Mouse (Mus musculus): ENCODE measurements around the gene Zfp1. TPM values are rescaled to one million over a fixed set of nuclear protein-coding genes. Genes with fewer than 3 reads are reported as not detected.
A peak's percentile ranks its signal among the peaks of the same experiment; 100 is the strongest.

The Zfp1 gene
- polyA plus RNA-seq, 1 experiment = 9.7 TPM

DNA sequence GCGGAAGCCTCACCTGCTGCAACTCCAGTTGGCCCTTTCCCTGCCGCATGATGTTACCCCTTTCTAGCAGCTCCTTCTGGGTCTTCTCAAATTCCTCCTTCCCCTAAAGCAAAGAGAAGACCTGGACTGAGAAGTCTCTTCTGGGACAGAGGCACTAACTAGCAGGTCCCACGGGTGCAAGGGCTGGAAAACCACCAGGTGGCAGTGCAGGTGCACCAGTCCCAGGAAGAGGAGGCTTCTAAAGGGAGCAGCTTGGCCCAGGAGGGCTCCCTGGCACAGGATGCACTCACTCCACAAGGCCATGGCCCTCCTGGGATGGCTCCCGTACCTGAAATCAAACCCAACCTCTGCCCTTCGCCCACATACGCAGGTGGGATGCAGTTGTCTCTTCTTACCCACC, 69.4 kb downstream of the Zfp1 start:
- Histone ChIP-seq H3K4me1 (ENCODE audit: control insufficient read depth, insufficient read depth, low read length) (no peaks in the 10 kb centered on the region), H3K4me3 (replicated peaks; ENCODE audit: control insufficient read depth, low read depth, low read length) (no peak overlapping the region), H3K27ac (ENCODE audit: control insufficient read depth, insufficient read depth, low read depth, low read length, poor library complexity) (no peak overlapping the region)
- WGBS = 68% methylated on average over 6 of the region's 6 CpGs
- TF ChIP-seq CTCF (IDR thresholded peaks at IDR 0.05; ENCODE audit: control insufficient read depth, insufficient read depth, low read length) = peak; percentile 70
- no peak for TF ChIP-seq POLR2A (IDR thresholded peaks at IDR 0.05; ENCODE audit: borderline replicate concordance, control insufficient read depth, low read depth, low read length)

DNA sequence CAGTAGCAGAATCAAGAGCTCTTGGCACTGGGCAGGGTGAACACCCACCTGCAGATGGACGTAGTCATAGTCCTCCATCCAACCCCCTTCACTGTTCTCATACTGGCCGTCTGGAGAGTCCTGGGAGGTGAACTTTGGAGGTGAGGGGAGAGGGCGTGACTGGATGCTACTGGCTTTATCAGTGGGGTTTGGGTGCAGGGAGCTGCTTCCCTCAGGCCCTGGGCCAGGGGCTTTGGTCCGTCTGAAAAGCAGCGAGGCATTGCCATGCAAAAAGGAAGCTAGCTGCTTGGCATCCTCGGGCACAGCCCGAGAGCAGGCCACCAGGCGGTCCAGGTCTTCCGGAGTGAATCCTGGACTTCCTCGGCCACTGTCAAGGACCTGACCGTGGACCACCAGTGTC, 70.1 kb downstream of the Zfp1 start:
- Histone ChIP-seq H3K4me3 (replicated peaks; ENCODE audit: control insufficient read depth, low read depth, low read length) (no peak overlapping the region), H3K27ac (ENCODE audit: control insufficient read depth, insufficient read depth, low read depth, low read length, poor library complexity) (no peak overlapping the region), H3K4me1 (ENCODE audit: control insufficient read depth, insufficient read depth, low read length) (no peaks in the 10 kb centered on the region)
- WGBS = 79% methylated on average over 11 of the region's 11 CpGs
- no peak for TF ChIP-seq POLR2A (IDR thresholded peaks at IDR 0.05; ENCODE audit: borderline replicate concordance, control insufficient read depth, low read depth, low read length)
- no peak for TF ChIP-seq CTCF (IDR thresholded peaks at IDR 0.05; ENCODE audit: control insufficient read depth, insufficient read depth, low read length)

DNA sequence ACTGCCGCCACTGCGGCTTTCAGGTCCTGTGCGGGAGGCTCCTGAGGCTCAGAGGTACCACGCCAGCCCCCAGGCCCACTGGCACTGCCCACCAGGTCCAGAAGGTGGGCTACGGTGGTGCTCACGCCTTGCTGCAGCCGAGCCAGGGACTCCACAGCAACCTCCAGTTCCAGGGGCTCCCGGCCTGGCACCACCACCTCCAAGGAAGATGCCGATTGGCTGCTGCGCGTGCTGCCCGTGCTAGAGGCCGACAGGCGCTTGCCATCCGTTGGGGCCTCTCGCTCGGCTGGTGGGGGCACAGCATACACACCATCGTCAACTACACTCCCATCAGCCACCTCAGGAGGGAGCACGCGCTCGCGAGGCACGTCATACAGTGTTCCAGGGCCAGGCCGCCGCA, 70.6 kb downstream of the Zfp1 start:
- WGBS = 85% methylated on average over 25 of the region's 25 CpGs
- Histone ChIP-seq H3K4me3 (replicated peaks; ENCODE audit: control insufficient read depth, low read depth, low read length) (no peak overlapping the region), H3K4me1 (ENCODE audit: control insufficient read depth, insufficient read depth, low read length) (no peaks in the 10 kb centered on the region), H3K27ac (ENCODE audit: control insufficient read depth, insufficient read depth, low read depth, low read length, poor library complexity) (no peak overlapping the region)
- TF ChIP-seq CTCF (IDR thresholded peaks at IDR 0.05; ENCODE audit: control insufficient read depth, insufficient read depth, low read length) (no peak), POLR2A (IDR thresholded peaks at IDR 0.05; ENCODE audit: borderline replicate concordance, control insufficient read depth, low read depth, low read length) (no peak)

DNA sequence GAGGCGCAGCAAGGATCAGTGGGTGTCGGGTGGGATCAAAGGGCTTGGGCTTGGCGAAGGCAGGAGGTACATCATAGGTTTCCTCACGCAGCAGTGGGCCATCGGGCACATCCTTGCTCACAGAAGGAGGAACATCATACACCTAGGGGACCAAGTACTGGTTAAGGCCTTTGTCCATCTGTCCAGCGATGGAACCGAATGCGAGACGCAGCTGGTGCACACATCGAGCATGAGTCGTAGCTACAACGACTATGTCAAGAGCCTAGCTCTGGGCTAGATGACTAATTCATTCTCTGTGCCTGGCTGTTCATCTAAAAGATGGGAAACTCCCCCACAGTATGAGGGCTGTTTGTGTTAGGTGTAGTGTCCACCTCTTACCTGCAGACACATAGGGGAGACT, 71.1 kb downstream of the Zfp1 start:
- no peaks in the 10 kb centered on the region for H3K4me1 ChIP-seq (ENCODE audit: control insufficient read depth, insufficient read depth, low read length)
- TF ChIP-seq CTCF (IDR thresholded peaks at IDR 0.05; ENCODE audit: control insufficient read depth, insufficient read depth, low read length) = no peak
- H3K4me3 ChIP-seq (replicated peaks; ENCODE audit: control insufficient read depth, low read depth, low read length) = no peak overlapping the region
- no peak overlapping the region for H3K27ac ChIP-seq (ENCODE audit: control insufficient read depth, insufficient read depth, low read depth, low read length, poor library complexity)
- 87% methylated on average over 12 of the region's 12 CpGs for WGBS

DNA sequence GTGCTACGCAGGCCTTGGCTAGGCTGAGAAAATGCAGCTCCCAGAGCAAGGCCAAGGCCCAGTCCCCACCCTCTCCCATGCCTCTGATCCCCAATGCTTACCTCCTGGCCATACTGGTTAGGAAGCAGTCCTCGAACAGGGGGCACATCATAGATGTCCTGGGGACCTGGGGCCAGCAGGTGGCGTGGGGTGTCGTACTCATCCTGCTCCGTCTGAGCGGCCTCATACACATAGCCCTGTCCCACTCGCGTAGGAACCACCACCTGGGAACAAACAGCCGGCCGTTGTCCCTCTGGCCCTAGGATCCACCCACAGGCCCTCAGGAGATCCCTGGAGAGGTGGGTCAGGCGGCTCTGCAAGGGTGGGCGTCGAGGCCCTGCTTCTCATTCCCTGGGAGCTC, 72.3 kb downstream of the Zfp1 start:
- Histone ChIP-seq H3K4me3 (replicated peaks; ENCODE audit: control insufficient read depth, low read depth, low read length) (no peak overlapping the region), H3K27ac (ENCODE audit: control insufficient read depth, insufficient read depth, low read depth, low read length, poor library complexity) (no peak overlapping the region), H3K4me1 (ENCODE audit: control insufficient read depth, insufficient read depth, low read length) (no peaks in the 10 kb centered on the region)
- WGBS = 87% methylated on average over 13 of the region's 13 CpGs
- TF ChIP-seq POLR2A (IDR thresholded peaks at IDR 0.05; ENCODE audit: borderline replicate concordance, control insufficient read depth, low read depth, low read length) (no peak), CTCF (IDR thresholded peaks at IDR 0.05; ENCODE audit: control insufficient read depth, insufficient read depth, low read length) (no peak)

DNA sequence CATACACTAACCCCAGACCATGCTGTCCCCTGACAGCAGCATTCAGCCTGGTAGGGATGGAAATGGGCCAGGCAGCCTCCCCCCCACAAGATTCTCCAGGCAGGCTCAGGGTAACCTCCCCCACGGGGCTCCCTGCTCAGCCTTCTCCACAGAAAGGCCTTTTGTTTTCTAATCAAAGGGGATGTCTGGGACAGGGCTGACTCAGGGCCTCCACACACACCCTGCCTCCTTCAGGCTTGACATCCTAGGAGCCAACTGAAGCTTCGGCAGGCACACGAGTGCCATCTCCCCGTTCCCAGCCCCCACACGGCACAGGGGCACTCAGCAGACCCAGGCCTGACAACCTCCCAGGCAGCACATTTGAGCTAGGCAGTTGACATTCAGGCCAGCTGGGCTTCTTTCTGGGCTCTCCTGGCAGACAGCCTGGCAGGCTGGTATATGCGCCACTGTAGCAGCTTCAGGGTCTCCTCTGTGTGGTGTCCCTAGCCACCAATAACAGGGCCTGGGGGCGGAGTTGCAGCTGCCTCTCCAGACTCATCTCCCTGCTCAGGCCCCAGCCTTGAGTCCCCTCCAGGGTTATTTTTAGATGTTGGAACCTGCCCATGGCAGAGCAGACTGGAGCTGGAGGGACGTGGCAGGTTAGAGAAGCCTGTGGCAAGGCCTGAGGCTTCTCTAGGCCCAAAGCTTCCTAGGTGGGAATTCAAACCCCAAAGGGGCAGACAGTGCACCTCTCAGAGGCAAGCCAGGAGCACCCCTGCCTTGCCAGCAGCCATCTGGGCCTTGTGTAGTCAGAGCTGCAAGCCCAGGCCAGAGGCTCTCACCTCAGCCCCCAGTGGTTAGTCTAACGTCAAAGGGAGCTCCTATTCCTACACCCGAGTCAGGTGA, 73.6 kb downstream of the Zfp1 start:
- Histone ChIP-seq H3K27ac (ENCODE audit: control insufficient read depth, insufficient read depth, low read depth, low read length, poor library complexity) (no peak overlapping the region), H3K4me1 (ENCODE audit: control insufficient read depth, insufficient read depth, low read length) (no peaks in the 10 kb centered on the region), H3K4me3 (replicated peaks; ENCODE audit: control insufficient read depth, low read depth, low read length) (no peak overlapping the region)
- TF ChIP-seq CTCF (IDR thresholded peaks at IDR 0.05; ENCODE audit: control insufficient read depth, insufficient read depth, low read length) (no peak), POLR2A (IDR thresholded peaks at IDR 0.05; ENCODE audit: borderline replicate concordance, control insufficient read depth, low read depth, low read length) (no peak)
- WGBS = 74% methylated on average over 10 of the region's 10 CpGs

DNA sequence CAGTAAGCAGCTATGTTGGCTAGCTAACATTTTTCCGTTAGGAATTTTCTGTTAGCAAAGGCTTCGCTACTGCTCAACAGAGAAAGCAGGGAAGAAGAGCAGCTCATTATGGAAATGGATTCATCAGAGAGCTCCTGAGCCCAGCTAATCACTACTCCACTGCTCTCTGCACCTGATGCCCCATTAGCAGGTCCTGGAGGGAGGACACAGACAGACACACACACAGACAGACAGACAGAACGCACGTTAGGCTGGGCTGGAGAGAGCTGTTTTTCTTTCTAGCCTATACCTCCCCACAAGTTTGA, 74.2 kb downstream of the Zfp1 start:
- Histone ChIP-seq H3K4me3 (replicated peaks; ENCODE audit: control insufficient read depth, low read depth, low read length) (no peak overlapping the region), H3K4me1 (ENCODE audit: control insufficient read depth, insufficient read depth, low read length) (no peaks in the 10 kb centered on the region), H3K27ac (ENCODE audit: control insufficient read depth, insufficient read depth, low read depth, low read length, poor library complexity) (no peak overlapping the region)
- WGBS = 84% methylated on average over 4 of the region's 4 CpGs
- TF ChIP-seq POLR2A (IDR thresholded peaks at IDR 0.05; ENCODE audit: borderline replicate concordance, control insufficient read depth, low read depth, low read length) = no peak
- no peak for TF ChIP-seq CTCF (IDR thresholded peaks at IDR 0.05; ENCODE audit: control insufficient read depth, insufficient read depth, low read length)

DNA sequence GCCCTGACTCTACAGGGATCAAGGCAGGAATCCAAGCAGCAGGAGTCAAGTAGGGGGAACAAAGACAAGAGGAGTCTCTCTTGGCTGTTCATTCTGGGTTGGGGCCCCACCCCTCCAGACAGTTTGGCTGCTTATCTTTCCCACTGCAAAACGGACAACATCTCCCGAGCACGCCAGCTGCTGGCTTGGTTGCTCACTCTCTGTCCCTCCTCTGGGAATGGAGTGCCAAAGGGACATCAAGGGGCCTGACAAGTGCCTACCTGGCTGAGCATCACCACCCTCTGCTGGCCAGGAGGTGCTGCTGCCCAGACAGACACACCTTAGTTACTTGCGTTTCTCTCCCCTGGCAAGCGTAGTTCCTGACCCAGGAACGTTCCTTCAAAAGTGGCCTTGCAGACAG, 74.7 kb downstream of the Zfp1 start:
- H3K4me3 ChIP-seq (replicated peaks; ENCODE audit: control insufficient read depth, low read depth, low read length) = no peak overlapping the region
- WGBS = 69% methylated on average over 6 of the region's 6 CpGs

DNA sequence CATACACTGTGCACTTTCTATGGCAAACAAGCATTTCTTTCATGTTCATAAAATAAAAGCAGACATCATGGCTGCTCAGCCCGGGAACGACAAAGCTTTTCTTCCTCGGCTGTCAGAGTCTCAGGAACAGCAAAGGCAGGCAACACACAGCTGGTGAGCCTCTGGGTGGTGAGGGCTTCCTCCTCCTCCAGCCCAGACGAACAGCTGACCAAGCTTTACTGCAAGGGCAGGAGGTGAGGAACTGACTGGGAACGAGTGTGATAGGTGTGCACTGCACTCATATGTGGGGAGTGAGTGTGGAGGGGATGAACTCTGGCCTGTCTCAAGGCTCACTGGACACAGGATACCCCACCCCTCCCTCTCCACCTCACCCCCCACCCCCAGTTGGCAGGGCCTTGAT, 75.7 kb downstream of the Zfp1 start:
- 25% methylated on average over 5 of the region's 5 CpGs for WGBS

More for the DNA sequence above, 74.7 kb downstream of the Zfp1 start:
- no peaks in the 10 kb centered on the region for H3K4me1 ChIP-seq (ENCODE audit: control insufficient read depth, insufficient read depth, low read length)
- no peak overlapping the region for H3K27ac ChIP-seq (ENCODE audit: control insufficient read depth, insufficient read depth, low read depth, low read length, poor library complexity)
- no peak for TF ChIP-seq CTCF (IDR thresholded peaks at IDR 0.05; ENCODE audit: control insufficient read depth, insufficient read depth, low read length)
- no peak for TF ChIP-seq POLR2A (IDR thresholded peaks at IDR 0.05; ENCODE audit: borderline replicate concordance, control insufficient read depth, low read depth, low read length)

More for the DNA sequence above, 75.7 kb downstream of the Zfp1 start:
- H3K27ac ChIP-seq (ENCODE audit: control insufficient read depth, insufficient read depth, low read depth, low read length, poor library complexity) = no peak overlapping the region
- H3K4me3 ChIP-seq (replicated peaks; ENCODE audit: control insufficient read depth, low read depth, low read length) = no peak overlapping the region
- H3K4me1 ChIP-seq (ENCODE audit: control insufficient read depth, insufficient read depth, low read length) = no peaks in the 10 kb centered on the region
- TF ChIP-seq POLR2A (IDR thresholded peaks at IDR 0.05; ENCODE audit: borderline replicate concordance, control insufficient read depth, low read depth, low read length) = no peak
- no peak for TF ChIP-seq CTCF (IDR thresholded peaks at IDR 0.05; ENCODE audit: control insufficient read depth, insufficient read depth, low read length)

All from bone marrow, adult 2 months (tissue).